Mouse (Mus musculus): Measurements from ENCODE around the gene Gpr156. TPM values are rescaled to one million over a fixed set of nuclear protein-coding genes. Genes with fewer than 3 reads are reported as not detected.

Gpr156 gene
- polyA plus RNA-seq (2015; fragmentation: Nextera tagmentation; extraction: Ambion mirVana): 0.18 and 0.22 TPM in 2 replicates

DNA sequence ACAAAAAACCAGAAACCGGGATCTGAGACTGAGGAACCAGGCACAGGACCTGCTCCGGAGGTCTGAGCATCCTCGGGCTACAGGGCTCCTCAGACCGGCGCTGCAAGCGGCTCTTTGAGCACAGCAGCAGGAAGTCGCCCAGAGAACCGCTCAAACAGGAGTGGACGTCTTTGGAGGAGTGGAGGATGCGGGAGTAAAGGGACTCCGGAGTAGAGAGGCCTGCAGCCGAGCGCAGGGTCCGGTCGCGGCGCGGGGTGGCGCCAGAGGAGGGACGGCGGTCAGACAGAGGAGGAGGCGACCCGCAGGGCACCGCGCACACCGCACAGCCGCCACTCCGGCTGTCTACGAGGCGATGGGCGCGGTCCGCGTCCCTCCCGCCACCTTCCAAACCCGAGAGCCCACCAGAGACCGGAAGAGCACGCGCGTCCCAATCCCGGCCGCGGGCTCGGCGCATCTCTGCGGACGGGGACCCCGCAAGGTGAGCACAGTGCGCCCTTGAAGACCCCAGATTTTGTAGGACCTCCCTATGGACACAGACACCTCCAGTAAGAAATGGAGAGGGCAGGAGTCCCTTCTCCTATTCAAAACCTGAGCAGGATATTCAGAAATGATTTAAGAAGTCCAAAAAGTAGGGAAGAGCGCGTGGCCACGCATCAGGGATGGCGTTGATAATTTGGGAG lies at the start of gene Gpr156:
Gene Gpr156 (plus strand): TSS at position 359 of the 680 bp plus-strand sequence.
- H3K9me3 ChIP-seq: no peaks in the 10 kb centered on the region
- no peaks in the 10 kb centered on the region for H3K4me1 ChIP-seq
- no peaks in the 10 kb centered on the region for H3K27me3 ChIP-seq (replicated peaks)
- peak within 1 kb of the TSS; percentile 24; the same call in 1 of the 2 replicates for H3K9ac ChIP-seq
- H3K27ac ChIP-seq: no peak within 1 kb of the TSS
- peak; percentile 53; the same call in 1 of the 2 replicates for ATAC-seq (ENCODE audit: insufficient read depth, low FRiP score, low read depth)
- no peaks in the 10 kb centered on the region for H3K36me3 ChIP-seq
- peak within 1 kb of the TSS; percentile 47 for H3K4me3 ChIP-seq (replicated peaks)
- 3% methylated on average over 52 of the region's 53 CpGs for WGBS
- peak within 1 kb of the TSS; percentile 90 for H3K4me2 ChIP-seq

DNA sequence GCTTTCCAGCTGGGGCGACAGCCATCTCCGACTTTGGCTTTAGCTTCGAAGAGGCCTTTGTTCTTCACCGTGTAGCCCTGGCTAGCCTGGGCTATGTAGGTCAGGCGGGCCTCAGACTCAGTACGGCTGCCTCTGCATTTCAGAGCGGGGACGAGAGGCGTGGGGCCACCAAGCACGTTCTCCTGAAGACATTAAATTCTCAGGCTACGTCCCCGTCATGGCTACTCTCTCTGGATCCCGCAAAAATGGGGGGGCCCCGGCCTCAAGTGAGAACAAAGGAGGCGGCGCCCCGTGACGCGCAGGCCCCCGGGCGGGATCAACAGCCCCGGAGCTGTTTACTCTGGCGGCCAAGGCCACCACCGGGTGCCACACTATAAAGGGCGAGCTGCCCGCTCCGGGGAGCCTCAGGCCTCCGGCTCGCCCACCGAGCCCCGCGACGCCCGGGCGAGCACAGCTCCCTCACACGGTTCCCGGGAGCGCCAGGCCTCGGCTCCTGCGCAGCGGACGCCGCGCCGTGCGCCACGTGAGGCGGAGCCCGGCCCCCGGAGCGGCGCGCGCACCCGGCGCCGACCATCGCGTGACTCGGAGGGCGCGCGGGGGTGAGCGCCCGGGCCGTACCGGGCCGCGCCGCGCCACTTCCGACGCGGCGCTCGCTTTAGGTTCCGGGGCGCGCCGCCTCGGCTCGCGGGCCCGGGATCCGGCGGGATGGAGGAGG lies 48.3 kb upstream of the Gpr156 start, which contains the start of gene Lrrc58:
Gene Lrrc58 (plus strand): TSS at position 599 of the 715 bp plus-strand sequence.
- under 1% methylated on average over 56 of the region's 86 CpGs for WGBS
- H3K9ac ChIP-seq: peak within 1 kb of the TSS; percentile 77
- ATAC-seq (ENCODE audit: insufficient read depth, low FRiP score, low read depth): peak; percentile 92
- H3K9me3 ChIP-seq: no peaks in the 10 kb centered on the region
- H3K36me3 ChIP-seq: 0 out of 2 replicates have a peak, but pooled peaks cover 2% of the 10 kb centered on the region
- H3K4me2 ChIP-seq: peak within 1 kb of the TSS; percentile 64
- H3K4me1 ChIP-seq: peaks cover 16% of the 10 kb centered on the region
- no peaks in the 10 kb centered on the region for H3K27me3 ChIP-seq (replicated peaks)
- H3K4me3 ChIP-seq (replicated peaks): peak within 1 kb of the TSS; percentile 99
- peak within 1 kb of the TSS; percentile 98 for H3K27ac ChIP-seq

DNA sequence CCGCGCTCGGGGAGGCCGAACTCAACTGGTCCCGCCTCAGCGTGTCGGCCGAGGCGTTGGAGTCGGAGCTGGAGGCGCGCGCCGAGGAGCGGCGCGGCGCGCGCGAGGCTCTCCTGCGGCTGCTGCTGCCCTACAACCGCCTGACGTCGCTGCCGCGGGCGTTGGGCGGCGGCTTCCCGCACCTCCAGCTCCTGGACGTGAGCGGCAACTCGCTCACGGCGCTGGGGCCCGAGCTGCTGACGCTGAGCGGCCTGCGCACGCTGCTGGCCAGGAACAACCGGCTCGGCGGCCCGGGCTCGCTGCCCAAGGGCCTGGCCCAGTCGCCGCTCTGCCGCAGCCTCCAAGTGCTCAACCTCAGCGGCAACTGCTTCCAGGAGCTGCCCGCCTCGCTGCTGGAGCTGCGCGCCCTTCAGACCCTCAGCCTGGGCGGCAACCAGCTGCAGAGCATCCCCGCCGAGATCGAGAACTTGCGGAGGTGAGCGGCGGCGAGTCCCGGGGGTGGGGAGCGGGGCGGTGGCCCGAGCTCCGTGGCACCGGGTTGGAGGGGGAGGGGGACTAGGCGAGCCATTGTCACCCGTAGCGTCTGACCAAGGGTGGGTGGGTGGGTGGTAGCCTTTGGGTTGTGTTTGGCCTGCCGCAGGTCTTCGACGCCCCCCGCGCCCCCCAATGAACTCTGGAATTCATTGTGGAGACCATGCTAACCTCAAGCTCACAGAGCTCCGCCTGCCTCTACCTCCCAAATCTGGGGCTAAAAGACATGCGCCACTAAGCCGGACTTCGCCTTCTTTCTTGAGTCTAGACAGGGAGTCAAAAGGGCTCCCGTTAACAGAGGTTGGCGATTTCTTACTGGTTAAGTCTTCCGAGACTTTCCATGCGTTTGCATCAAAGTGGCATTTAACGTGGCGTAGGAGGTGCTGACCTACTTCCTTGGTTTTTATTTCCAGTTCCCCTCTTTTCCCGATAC lies 47.5 kb upstream of the Gpr156 start:
- Histone ChIP-seq H3K4me3 (replicated peaks) (peak overlapping the region; percentile 99), H3K4me2 (peak overlapping the region; percentile 64), H3K4me1 (peaks cover 16% of the 10 kb centered on the region), H3K9me3 (no peaks in the 10 kb centered on the region), H3K27ac (peak overlapping the region; percentile 98), H3K36me3 (0 out of 2 replicates have a peak, but pooled peaks cover 2% of the 10 kb centered on the region), H3K27me3 (replicated peaks) (no peaks in the 10 kb centered on the region), H3K9ac (peak overlapping the region; percentile 77)
- peak; percentile 65 for ATAC-seq (ENCODE audit: insufficient read depth, low FRiP score, low read depth)
- whole genome bisulfite sequencing: under 1% methylated on average over 86 of the region's 87 CpGs

GRCm38 (mm10) chr16:37869470-37870231 lies 46.6 kb upstream of the Gpr156 start:
- Histone ChIP-seq H3K4me1 (peaks cover 16% of the 10 kb centered on the region), H3K36me3 (0 out of 2 replicates have a peak, but pooled peaks cover 2% of the 10 kb centered on the region), H3K27me3 (replicated peaks) (no peaks in the 10 kb centered on the region), H3K9ac (peak overlapping the region; percentile 77), H3K4me3 (replicated peaks) (peak overlapping the region; percentile 99), H3K4me2 (peak overlapping the region; percentile 64), H3K27ac (peak overlapping the region; percentile 98), H3K9me3 (no peaks in the 10 kb centered on the region)
- no peak for ATAC-seq (ENCODE audit: insufficient read depth, low FRiP score, low read depth)
- 20% methylated on average over 4 of the region's 4 CpGs for WGBS

DNA sequence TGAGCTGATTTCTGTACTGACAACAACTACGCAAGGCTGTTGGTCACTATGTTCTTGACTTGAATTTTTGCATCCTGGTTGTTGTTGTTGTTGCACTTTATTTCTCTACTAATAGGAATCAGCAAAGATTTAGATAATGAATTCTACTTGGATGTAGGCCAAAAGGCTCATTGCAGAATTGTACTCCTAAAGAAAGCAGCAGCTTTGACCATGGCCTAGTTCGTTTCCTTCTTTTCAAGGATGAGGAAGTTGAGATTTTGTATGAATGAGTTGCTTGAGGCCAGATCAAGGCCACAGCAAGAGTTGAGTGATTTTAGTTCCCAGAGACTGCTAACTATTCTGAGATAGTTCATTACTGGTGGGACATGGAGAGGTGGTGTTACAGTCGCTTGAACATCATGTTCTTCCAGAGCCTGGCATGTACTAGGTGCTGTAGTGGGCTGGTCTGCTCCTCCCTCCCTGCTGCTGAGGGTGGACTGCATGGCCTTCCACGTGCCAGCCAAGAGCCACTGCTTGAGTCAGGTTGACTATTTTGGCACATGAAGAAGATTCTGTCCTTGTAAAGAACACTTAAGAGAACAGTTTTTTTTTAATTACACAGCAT lies 45.1 kb upstream of the Gpr156 start:
- Histone ChIP-seq H3K27me3 (replicated peaks) (no peaks in the 10 kb centered on the region), H3K4me3 (replicated peaks) (no peak overlapping the region), H3K4me1 (peaks cover 16% of the 10 kb centered on the region), H3K9ac (no peak overlapping the region), H3K4me2 (peak overlapping the region; percentile 11; the same call in 1 of the 2 replicates), H3K9me3 (no peaks in the 10 kb centered on the region), H3K27ac (no peak overlapping the region), H3K36me3 (0 out of 2 replicates have a peak, but pooled peaks cover 2% of the 10 kb centered on the region)
- 70% methylated on average over 4 of the region's 4 CpGs for WGBS
- ATAC-seq (ENCODE audit: insufficient read depth, low FRiP score, low read depth): no peak

DNA sequence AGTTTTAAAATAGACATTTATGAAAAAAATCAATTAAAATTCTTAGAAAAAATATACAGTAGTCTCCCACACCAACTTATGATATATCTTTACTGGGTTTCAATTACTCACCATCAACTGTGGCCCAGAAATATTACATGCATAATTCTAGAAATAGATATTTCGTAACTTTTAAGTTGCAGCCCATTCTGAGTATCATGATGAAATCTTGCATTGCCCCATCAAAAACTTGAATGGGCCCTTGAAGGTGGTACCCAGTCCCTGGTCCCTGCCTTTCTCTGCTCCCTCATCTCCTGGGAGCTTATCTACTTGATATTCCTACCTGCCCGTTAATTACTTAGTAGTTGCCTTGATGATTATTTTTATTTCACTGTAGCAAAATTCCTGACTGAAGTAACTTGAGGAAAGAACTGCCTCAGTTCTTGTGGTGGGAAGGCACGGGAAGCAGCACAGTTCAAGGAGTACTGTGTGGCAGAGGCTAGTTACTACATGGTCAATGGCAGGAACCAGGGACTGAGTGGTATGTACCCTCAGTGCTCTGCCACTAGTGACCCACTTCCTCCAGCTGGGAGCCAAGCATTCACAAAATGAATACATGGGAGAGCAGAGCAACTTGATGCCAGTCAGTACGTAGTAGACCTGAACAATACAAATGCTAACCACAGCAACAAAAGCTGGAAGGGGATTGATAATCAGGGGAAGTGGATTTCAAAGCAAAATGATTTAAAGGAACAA lies 41.6 kb upstream of the Gpr156 start:
- Histone ChIP-seq H3K4me2 (no peak overlapping the region), H3K9ac (no peak overlapping the region), H3K4me3 (replicated peaks) (no peak overlapping the region), H3K27me3 (replicated peaks) (no peaks in the 10 kb centered on the region), H3K36me3 (0 out of 2 replicates have a peak, but pooled peaks cover 2% of the 10 kb centered on the region), H3K4me1 (peaks cover 15% of the 10 kb centered on the region), H3K9me3 (no peaks in the 10 kb centered on the region), H3K27ac (no peak overlapping the region)
- WGBS: 89% methylated on average over 4 of the region's 4 CpGs
- no peak for ATAC-seq (ENCODE audit: insufficient read depth, low FRiP score, low read depth)

GRCm38 (mm10) chr16:37877406-37877805 lies 38.9 kb upstream of the Gpr156 start:
- WGBS: 92% methylated on average over 3 of the region's 3 CpGs
- H3K36me3 ChIP-seq: peaks cover 9% of the 10 kb centered on the region
- no peak for ATAC-seq (ENCODE audit: insufficient read depth, low FRiP score, low read depth)
- H3K9ac ChIP-seq: no peak overlapping the region
- no peak overlapping the region for H3K27ac ChIP-seq
- no peaks in the 10 kb centered on the region for H3K4me1 ChIP-seq
- H3K9me3 ChIP-seq: no peaks in the 10 kb centered on the region
- no peak overlapping the region for H3K4me3 ChIP-seq (replicated peaks)
- H3K4me2 ChIP-seq: no peak overlapping the region
- H3K27me3 ChIP-seq (replicated peaks): no peaks in the 10 kb centered on the region

DNA sequence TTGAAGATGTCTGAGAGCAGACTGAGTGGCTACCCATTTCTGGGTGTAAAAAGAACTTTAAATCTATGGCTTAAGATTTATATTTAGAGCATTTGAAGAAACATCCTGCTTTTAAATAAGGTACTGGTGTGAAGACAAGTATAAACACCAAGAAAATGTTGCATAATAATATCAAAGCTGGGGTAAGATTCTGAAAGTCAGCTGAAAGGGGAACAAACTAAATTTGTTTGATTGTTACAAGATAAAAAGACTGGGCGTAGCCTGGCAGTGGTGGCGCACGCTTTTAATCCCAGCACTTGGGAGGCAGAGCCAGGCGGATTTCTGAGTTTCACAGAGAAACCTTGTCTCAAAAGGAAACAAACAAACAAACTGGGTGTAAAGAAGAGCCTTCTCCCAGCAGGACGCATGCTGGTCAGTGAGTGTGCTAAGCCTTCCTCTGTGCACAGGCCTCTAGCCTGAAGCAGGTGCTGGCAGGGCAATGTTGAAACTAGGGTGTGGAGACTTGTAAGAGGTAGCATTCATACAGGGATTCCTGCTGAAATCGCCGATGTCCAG lies 37.3 kb upstream of the Gpr156 start:
- Histone ChIP-seq H3K36me3 (peaks cover 15% of the 10 kb centered on the region), H3K4me1 (no peaks in the 10 kb centered on the region), H3K9ac (no peak overlapping the region), H3K27me3 (replicated peaks) (no peaks in the 10 kb centered on the region), H3K27ac (no peak overlapping the region), H3K4me3 (replicated peaks) (no peak overlapping the region), H3K9me3 (no peaks in the 10 kb centered on the region), H3K4me2 (no peak overlapping the region)
- ATAC-seq (ENCODE audit: insufficient read depth, low FRiP score, low read depth): no peak
- 88% methylated on average over 7 of the region's 7 CpGs for WGBS

DNA sequence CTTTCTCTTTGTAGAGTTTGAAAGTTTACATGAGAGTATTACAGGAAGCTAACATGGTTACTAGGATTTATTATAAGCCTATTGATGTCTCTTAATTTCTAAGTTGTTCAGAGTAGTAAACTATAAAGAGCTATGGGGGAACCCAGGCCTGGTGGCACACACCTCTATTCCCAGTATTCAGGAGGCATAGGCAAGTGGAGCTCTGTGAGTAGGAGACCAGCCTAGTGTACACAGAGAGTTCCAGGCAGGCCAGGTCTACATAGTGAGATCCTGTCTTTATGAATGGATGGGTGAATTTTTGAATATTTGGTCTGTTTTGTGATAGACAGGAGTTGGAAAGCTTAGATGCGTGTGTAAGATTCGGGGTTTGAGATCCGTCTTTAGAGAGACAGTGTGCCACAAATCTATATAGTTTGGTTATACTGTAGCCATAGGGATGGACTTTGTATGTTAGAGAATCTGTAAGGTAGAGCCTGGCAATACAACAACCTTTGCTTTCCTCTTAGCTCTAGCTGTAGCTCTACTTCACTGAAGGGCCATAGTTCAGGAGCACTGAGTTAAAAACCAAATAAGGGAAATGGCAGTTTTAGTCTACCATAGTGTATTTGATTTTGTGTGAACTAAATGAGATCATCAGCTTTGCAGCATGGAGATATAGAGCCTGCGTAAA lies 36.4 kb upstream of the Gpr156 start:
- Histone ChIP-seq H3K9ac (no peak overlapping the region), H3K27me3 (replicated peaks) (no peaks in the 10 kb centered on the region), H3K4me2 (no peak overlapping the region), H3K4me3 (replicated peaks) (no peak overlapping the region), H3K9me3 (no peaks in the 10 kb centered on the region), H3K27ac (no peak overlapping the region), H3K4me1 (no peaks in the 10 kb centered on the region), H3K36me3 (peaks cover 15% of the 10 kb centered on the region)
- no peak for ATAC-seq (ENCODE audit: insufficient read depth, low FRiP score, low read depth)
- WGBS: 91% methylated on average over 4 of the region's 4 CpGs
